Mouse (Mus musculus) ovary, postnatal 14 days (tissue): ENCODE data around the gene Hmcn1.
A peak's percentile ranks its signal among the peaks of the same experiment; 100 is the strongest.

Experiments
- DNase-seq: peaks from one replicate; pipeline ENCODE4 v3.0.0; 2022; ENCODE audit warnings: low spot score

Hmcn1 gene

GRCm38 (mm10) chr1:150645314-150645713 lies 347.9 kb downstream of the Hmcn1 start:
- no peak for DNase-seq

DNA sequence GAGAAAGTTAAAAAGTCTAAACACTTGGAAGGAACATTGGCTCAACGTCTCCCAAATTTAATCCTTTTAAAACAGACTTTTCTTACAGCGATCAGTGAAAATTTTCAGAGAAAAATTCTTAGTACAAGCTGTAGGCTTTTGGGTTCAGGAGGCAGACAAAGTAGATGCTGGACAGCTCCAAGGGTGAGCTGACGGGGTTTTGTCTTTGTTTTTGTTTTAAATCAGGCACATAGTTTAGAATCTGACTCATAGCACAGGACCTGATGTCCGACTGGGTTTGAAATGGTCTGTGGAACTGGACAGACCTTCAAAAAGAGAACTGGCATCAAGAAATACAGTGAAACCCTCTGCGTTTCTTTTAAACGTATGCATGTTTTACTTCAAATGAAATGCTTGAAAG lies 353.7 kb downstream of the Hmcn1 start:
- DNase-seq: peak; percentile 1

GRCm38 (mm10) chr1:150632506-150632905 lies 360.7 kb downstream of the Hmcn1 start:
- no peak for DNase-seq

DNA sequence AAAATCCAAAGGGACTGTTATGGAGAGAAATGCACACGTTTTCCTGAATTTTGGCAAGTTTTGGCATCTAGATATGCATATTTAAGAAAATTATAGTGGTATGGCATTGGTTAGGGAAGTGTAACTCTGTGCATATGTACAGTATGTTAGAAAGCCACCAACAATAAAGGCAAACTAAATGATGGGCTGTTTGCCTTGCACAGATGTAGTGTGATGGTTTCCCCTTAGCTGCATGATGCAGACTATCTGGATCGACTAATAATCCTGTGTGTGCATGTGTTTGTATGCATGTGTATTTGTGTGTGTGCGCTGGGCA lies 361.4 kb downstream of the Hmcn1 start:
- DNase-seq: no peak

- no peak for DNase-seq
These were observed 362.0 kb downstream of the Hmcn1 start for GRCm38 (mm10) chr1:150631035-150631855.

- DNase-seq: no peak
These were observed 370.0 kb downstream of the Hmcn1 start for GRCm38 (mm10) chr1:150623226-150623625.

DNA sequence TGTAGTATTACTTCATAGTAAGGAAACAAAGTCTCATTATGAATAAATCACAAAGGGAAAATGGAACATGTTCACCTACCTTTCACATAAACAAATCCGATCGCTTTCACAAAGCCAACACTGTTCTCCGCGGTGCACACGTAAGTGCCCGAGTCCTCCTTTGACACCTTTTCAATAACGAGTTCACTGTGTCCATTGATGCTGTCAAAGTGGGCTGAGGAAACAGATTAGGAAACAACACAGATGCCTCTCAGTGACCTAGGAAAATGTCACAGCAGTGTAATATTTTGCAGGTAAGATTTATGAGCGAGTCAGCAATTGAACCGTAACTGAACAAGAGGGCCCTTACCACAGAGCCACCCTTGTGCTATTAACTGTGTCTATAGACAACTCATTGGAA lies 382.7 kb downstream of the Hmcn1 start:
- no peak for DNase-seq

DNA sequence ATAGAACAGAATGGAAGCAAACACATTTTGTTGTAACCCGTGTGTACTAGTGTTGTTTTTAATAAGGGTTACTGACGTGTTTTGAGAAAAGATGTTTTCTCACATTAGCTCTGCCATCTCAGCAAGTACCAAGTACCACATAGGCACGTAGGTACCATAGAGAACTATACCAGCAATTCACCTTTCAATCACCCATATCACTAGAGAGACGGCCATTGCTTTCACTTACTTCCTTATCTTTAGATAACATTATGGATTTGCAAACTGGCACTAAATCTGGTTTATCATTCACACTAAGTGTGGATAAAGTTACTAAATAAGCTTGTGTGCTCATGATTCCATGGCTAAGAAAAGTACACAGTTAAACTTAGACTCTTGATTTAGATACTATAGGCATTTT lies 387.1 kb downstream of the Hmcn1 start:
- DNase-seq: no peak

DNA sequence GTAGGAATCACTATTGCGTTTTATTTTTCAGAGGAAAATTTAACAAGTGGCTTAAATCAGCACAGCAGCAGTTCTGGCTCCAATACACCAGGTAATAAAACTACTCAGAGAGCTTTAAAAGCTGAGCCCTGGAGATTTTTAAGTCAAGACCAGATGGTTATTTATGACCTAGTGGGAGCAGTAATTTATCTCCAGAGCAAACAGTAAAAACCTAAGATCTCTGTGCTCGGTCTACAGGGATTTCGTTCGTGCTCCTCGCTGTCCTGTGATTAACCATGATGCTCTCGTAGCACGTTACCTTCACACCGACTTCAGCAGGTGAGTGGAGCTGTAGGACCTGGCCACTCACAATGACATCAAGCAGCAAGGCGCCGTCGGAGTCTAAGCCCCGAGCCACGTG lies 399.6 kb downstream of the Hmcn1 start:
- no peak for DNase-seq

DNA sequence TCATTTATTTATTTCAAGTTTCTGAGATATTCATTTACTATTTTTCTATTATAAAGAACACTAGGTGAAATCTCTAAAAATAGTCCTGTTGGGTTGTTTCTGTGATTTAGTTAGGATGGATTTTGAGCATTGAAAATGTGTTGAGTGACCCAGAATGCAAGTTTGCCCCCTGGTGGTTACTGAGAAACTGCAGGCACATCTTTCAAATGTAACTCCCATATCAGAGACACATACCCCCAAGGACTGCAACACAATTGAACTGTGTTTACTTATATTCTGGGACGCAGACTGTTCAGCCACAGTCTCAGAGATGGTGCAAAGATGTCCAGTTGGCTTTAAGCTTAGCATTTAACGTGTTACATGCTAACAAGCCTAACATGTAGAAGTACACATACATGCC lies 402.0 kb downstream of the Hmcn1 start:
- DNase-seq: peak; percentile 43

DNA sequence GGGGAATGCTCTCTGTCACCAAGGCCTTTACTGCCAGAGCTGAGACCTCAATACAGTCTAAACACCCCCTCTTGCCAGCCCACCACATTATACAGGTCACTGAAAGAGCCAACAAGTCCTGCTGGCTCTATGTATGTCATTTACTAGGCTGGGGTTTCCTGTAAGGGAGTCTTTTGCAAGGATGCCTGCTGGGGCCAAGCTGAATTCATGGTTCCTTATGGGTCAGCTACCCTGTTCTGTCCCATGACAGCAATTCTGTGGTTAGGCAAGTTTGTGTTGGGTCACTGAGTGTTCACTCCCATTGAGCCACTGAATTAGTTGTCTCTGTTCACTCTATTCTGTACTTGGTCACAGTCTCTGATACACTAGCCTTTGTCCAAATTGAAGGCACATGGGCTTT lies 405.8 kb downstream of the Hmcn1 start:
- no peak for DNase-seq

- DNase-seq: no peak
These were observed 408.8 kb downstream of the Hmcn1 start for GRCm38 (mm10) chr1:150584477-150584876.

- no peak for DNase-seq
These were observed 409.5 kb downstream of the Hmcn1 start for GRCm38 (mm10) chr1:150583734-150584133.

GRCm38 (mm10) chr1:150580561-150580960 lies 412.7 kb downstream of the Hmcn1 start:
- no peak for DNase-seq

GRCm38 (mm10) chr1:150573407-150573806 lies 419.8 kb downstream of the Hmcn1 start:
- DNase-seq: no peak

DNA sequence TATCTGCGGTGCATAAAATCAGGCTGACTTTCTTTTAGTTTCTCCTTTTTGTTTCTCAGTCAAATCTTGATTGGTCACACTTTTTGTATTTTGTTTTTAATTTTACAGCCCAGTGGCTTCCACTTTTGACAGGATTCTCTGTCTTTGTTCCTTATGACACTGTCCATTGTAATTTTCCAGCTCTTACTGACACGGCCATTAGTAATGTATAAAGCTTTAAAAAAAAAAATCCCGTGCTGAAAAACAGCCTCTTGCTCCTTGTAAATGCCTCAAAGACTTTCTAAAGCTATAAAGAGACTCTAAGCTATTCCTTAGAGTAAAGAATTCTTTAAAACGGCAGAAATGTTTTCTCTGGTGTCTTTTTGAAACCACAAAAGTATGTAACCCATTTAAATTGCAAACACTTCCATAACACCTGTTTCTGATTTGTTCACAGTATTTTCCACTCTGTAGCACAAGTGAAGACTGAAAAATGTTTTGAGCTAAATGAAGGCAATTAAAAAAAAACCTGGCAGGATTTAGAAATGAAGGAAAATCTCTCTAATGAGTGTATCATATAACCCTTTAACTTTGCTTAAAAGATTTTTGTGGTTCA lies 422.6 kb downstream of the Hmcn1 start:
- no peak for DNase-seq

- no peak for DNase-seq
These were observed 423.3 kb downstream of the Hmcn1 start for GRCm38 (mm10) chr1:150569820-150570543.

GRCm38 (mm10) chr1:150566287-150566686 lies 426.9 kb downstream of the Hmcn1 start:
- no peak for DNase-seq

- no peak for DNase-seq
These were observed 436.6 kb downstream of the Hmcn1 start for GRCm38 (mm10) chr1:150556621-150557020.

DNA sequence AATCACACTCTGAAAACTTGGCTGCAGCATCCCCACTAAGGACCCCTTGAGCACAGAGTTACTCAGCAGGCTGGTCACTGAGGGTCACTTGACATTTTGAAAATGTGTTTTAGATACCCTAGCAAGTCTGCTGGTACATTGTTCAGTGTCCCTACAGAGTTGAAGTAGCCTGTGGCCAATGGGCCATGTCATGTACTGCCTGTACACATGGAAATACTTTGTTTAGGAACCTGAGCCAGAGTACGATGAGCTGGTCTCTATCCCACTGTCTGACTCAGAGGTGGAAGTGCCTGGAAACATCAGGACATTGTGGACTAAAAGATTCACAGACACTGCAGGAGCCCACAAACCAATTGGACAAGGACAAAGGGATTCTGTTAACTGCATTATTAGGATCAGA lies 441.8 kb downstream of the Hmcn1 start:
- no peak for DNase-seq

GRCm38 (mm10) chr1:150546463-150546862 lies 446.8 kb downstream of the Hmcn1 start:
- DNase-seq: no peak

DNA sequence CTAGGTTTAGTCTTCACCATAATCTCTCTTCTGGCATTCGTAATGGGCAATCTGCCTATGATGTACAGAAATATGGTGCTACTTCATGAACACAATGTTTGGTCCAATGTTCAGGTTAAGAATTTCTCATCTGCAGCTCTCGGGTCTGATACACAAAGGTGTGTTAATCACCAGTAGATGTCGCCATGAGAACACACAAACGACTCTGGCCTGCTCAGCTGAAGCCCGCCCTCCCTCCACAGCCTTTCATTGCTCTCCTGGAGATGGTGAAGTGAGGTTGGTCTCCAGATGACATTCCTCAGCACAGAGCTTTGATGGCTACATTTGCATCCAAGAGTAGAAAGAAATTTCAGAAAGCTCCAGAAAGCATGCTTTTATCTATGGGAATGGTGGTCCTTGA lies 453.0 kb downstream of the Hmcn1 start:
- DNase-seq: peak; percentile 9

GRCm38 (mm10) chr1:150537410-150538128 lies 455.7 kb downstream of the Hmcn1 start:
- no peak for DNase-seq
